Mouse (Mus musculus): ENCODE measurements around the gene Sfi1. TPM values are rescaled to one million over a fixed set of nuclear protein-coding genes. Genes with fewer than 3 reads are reported as not detected.
"Not testable (repeated sequence)": the region's sequence is repeated elsewhere in the genome, so short reads cannot be mapped to it uniquely, and the experiment has no call there.

Sfi1 gene
- polyA plus RNA-seq, 1 experiment from 2014 or later, result 12.8 TPM

DNA sequence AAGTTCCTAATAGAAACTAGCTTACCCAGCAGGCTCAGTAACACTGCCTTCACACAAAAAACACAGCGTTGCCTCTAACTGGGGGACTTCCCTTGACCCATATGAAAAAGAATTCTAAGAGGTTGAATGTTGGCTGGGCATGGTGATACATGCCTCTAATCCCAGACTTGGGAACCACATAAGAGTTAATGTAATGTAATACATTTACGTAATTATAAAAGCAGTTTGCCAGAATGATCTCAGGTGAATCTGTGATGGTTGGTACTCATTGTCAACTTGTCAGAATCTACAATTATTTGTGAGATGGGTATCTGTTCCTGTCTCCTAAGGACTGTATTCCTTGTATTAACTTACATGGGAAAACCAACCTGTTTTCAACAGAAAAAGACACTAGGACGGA lies 36.3 kb downstream of the Sfi1 start:
- not testable (repeated sequence) for ATAC-seq (ENCODE audit: borderline replicate concordance, extremely low read depth, low FRiP score, low TSS enrichment); H3K4me2 ChIP-seq; H3K36me3 ChIP-seq; H3K4me3 ChIP-seq; H3K9me3 ChIP-seq; H3K27me3 ChIP-seq; H3K9ac ChIP-seq; H3K27ac ChIP-seq; H3K4me1 ChIP-seq
- 84% methylated on average over 3 of the region's 3 CpGs for WGBS

DNA sequence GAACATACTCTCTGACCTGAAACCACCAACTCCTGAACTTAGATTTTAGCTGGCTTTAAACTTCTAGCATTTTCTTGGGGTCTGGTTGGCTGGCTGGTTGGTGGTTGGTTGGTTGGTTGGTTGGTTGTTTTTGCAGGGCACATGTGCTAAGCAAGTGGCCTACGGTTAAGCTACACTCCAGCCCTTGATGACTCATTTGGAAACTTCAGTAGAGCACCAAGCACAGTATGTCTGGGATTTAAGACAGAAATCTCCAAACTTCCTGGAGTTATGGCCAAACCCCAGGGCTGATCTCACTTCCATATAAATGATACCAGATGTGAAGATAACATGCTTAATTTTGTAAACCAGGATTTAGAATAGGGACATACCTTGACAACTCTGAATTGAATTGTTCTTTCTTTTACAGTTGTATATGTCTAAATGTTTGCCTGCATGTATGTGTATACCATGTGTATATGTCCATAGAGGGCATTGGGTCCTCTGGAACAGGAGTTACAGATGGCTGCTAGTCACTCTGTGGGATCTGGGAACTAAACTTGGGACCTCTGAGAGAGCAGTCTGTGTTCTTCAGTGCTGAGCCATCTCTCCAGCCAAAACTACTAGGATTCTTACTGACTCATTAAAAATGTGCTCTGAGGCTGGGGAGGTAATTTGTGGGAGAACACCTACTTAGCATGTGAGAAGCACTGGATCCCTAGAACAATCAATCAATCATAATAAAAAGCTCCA lies 39.4 kb downstream of the Sfi1 start:
- not testable (repeated sequence) for H3K27me3 ChIP-seq, H3K27ac ChIP-seq, H3K36me3 ChIP-seq, H3K9me3 ChIP-seq, H3K4me1 ChIP-seq, H3K4me3 ChIP-seq, H3K9ac ChIP-seq, H3K4me2 ChIP-seq
- WGBS, result 75% methylated on average over 1 of the region's 1 CpGs
- ATAC-seq (ENCODE audit: borderline replicate concordance, extremely low read depth, low FRiP score, low TSS enrichment), result peak; percentile 19; the same call in 1 of the 2 replicates

- H3K27me3 ChIP-seq, H3K27ac ChIP-seq, H3K36me3 ChIP-seq, H3K4me2 ChIP-seq, H3K9ac ChIP-seq, H3K4me1 ChIP-seq, H3K4me3 ChIP-seq, H3K9me3 ChIP-seq: not testable (repeated sequence)
- 0 out of 2 replicates have a peak, but pooled peaks have one; percentile 23 for ATAC-seq (ENCODE audit: borderline replicate concordance, extremely low read depth, low FRiP score, low TSS enrichment)
- WGBS, result 94% methylated on average over 4 of the region's 4 CpGs
Measured at GRCm38 (mm10) chr11:3151358-3151757, 41.9 kb downstream of the Sfi1 start.

GRCm38 (mm10) chr11:3150677-3151003 lies 42.6 kb downstream of the Sfi1 start:
- not testable (repeated sequence) for H3K4me1 ChIP-seq; H3K4me2 ChIP-seq; H3K9ac ChIP-seq; ATAC-seq (ENCODE audit: borderline replicate concordance, extremely low read depth, low FRiP score, low TSS enrichment); H3K36me3 ChIP-seq; H3K27me3 ChIP-seq; H3K4me3 ChIP-seq; H3K9me3 ChIP-seq; H3K27ac ChIP-seq
- WGBS, result 94% methylated on average over 12 of the region's 12 CpGs

GRCm38 (mm10) chr11:3150003-3150676 lies 43.1 kb downstream of the Sfi1 start:
- not testable (repeated sequence) for H3K27me3 ChIP-seq; H3K9me3 ChIP-seq; H3K4me1 ChIP-seq; H3K36me3 ChIP-seq; H3K9ac ChIP-seq; H3K4me2 ChIP-seq; H3K27ac ChIP-seq; H3K4me3 ChIP-seq; ATAC-seq (ENCODE audit: borderline replicate concordance, extremely low read depth, low FRiP score, low TSS enrichment)
- WGBS, result 97% methylated on average over 24 of the region's 24 CpGs

GRCm38 (mm10) chr11:3149471-3149870 lies 43.8 kb downstream of the Sfi1 start:
- WGBS, result 70% methylated on average over 4 of the region's 4 CpGs
- not testable (repeated sequence) for H3K36me3 ChIP-seq; H3K27me3 ChIP-seq; H3K4me2 ChIP-seq; ATAC-seq (ENCODE audit: borderline replicate concordance, extremely low read depth, low FRiP score, low TSS enrichment); H3K4me3 ChIP-seq; H3K4me1 ChIP-seq; H3K27ac ChIP-seq; H3K9me3 ChIP-seq; H3K9ac ChIP-seq

DNA sequence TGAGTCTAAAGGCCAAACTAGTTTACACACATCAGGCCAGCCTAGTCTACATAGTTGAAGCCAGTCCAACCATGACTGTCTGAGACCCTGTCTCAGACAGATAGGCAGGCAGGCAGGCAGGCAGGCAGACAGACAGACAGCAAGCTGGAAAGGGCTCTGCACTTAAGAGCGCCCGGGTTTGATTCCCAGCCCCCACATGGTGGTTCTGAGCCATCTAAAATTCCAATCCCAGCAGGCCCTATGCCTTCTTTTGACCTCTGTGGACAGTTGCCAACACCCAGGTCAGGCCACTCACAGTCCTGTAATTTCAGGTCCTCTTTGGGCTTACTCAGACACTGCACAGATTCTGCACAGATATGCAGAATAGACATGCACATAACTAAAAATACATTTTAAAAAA lies 46.5 kb downstream of the Sfi1 start:
- H3K27me3 ChIP-seq; H3K9ac ChIP-seq; H3K4me3 ChIP-seq; H3K27ac ChIP-seq; H3K9me3 ChIP-seq; H3K4me2 ChIP-seq; ATAC-seq (ENCODE audit: borderline replicate concordance, extremely low read depth, low FRiP score, low TSS enrichment); H3K36me3 ChIP-seq; H3K4me1 ChIP-seq: not testable (repeated sequence)
- WGBS, result 91% methylated on average over 2 of the region's 2 CpGs

DNA sequence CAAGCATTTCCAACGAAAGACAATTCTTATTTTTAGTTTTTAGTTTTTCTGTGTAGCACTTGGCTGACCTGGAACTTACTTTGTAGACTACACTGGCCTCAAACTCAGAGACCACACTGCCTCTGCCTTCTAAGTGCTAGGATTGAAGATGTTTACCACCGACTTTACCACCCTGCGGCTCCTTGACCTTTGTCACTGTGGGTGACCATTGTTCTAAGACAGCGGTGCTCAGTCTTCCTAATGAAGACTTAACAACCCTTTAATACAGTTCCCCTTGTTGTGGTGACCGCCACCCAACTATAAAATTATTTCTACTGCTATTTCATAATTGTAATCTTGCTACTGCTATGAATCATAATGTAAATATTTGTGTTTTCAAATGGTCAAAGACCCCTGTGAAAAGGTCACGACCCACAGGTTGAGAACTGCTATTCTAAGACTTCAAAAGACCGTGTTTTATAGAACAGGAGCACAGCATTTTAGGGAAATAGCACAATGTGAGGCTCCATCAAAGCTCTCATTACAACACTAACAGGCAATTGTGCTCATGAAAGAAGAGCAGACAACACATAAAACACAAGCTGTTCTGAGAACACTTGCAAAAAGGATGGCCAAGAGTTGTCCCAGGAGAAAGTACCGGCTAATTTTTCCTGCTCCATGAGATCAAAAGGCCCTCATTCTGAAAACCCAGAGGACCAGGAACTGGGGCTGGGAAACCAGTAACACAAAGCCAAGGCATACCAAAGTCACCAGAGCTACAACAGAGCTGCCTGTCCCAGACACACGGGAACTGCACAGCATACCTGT lies 47.7 kb downstream of the Sfi1 start:
- 75% methylated on average over 9 of the region's 9 CpGs for WGBS
- not testable (repeated sequence) for H3K4me2 ChIP-seq; H3K27ac ChIP-seq; H3K9ac ChIP-seq; H3K4me3 ChIP-seq; H3K4me1 ChIP-seq; H3K36me3 ChIP-seq; H3K27me3 ChIP-seq; ATAC-seq (ENCODE audit: borderline replicate concordance, extremely low read depth, low FRiP score, low TSS enrichment); H3K9me3 ChIP-seq

- not testable (repeated sequence) for H3K4me1 ChIP-seq; H3K9ac ChIP-seq; H3K36me3 ChIP-seq; H3K27ac ChIP-seq; H3K9me3 ChIP-seq; H3K4me3 ChIP-seq; ATAC-seq (ENCODE audit: borderline replicate concordance, extremely low read depth, low FRiP score, low TSS enrichment); H3K4me2 ChIP-seq; H3K27me3 ChIP-seq
- 57% methylated on average over 3 of the region's 3 CpGs for WGBS
Measured at GRCm38 (mm10) chr11:3143984-3144383, 49.3 kb downstream of the Sfi1 start.

DNA sequence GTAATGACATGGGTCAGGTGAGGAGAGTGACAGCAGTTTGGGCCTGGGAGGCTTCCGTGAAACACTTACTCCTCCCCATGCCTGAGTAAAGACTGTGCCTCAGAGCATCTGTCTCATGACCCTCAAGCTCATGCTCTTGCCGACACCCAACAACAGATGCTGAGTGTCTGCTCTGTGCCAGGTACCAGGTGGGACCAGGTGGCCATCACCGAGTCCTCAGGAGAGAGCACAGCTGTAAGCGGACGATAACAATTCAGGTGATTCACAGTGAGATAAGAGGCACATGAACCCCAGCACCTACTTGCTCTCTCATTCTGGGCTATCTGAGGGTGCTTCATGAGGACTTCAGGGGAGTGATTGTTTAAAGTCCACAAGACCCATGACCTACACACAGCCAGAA lies 50.9 kb downstream of the Sfi1 start:
- not testable (repeated sequence) for H3K27ac ChIP-seq, H3K4me1 ChIP-seq, H3K27me3 ChIP-seq, H3K36me3 ChIP-seq, H3K9me3 ChIP-seq, H3K4me3 ChIP-seq, H3K4me2 ChIP-seq, H3K9ac ChIP-seq
- peak; percentile 70 for ATAC-seq (ENCODE audit: borderline replicate concordance, extremely low read depth, low FRiP score, low TSS enrichment)
- WGBS, result 83% methylated on average over 4 of the region's 5 CpGs

DNA sequence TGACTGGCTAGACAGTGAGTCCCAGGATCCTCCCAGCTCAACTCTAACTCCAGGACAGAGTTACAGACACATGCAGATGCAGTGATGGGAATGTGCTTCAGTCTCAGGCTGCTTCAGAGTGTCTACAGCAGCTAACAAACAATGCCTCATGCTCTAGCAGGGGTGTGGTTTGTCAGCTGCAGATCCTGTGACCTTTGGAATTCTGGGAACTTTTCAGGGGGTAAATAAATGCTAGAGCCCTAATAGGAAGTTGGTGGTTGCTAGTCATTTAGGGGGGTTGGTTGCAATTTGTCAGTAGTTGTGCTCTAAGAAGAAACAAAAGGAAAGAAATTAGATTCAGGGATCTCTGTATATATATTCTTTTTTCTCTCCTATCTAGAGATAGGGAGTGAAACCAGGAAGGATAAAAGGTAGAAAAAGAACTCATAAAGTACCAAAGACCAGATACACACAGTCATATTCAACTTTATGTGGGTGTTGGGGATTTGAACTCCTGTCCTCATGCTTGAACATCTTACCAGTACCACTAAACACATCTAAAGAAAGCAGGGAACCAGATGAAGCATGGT lies 52.2 kb downstream of the Sfi1 start:
- not testable (repeated sequence) for H3K36me3 ChIP-seq; ATAC-seq (ENCODE audit: borderline replicate concordance, extremely low read depth, low FRiP score, low TSS enrichment); H3K27me3 ChIP-seq; H3K4me3 ChIP-seq; H3K27ac ChIP-seq; H3K4me2 ChIP-seq; H3K4me1 ChIP-seq; H3K9ac ChIP-seq
- H3K9me3 ChIP-seq, result peaks cover 10% of the 10 kb centered on the region; the same call in 1 of the 2 replicates

DNA sequence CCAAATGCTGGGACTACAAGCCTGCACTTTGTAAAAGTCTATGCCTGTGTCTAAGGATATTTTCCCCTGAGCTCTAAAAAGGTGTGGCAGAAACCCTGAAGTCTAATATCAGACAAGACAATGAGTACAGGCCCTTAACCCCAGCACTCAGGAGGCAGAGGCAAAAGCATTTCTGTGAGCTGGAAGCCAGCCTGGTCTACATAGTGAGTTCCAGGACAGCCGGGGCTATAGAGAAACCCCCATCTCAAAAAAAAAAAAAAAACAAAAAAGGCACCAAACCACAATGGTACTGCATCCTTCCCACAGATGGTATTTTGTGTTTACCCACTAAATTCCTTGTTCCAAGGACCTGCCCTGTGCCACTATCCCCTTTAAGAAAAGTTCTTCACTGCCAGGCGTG lies 54.9 kb downstream of the Sfi1 start:
- not testable (repeated sequence) for H3K4me2 ChIP-seq; H3K27me3 ChIP-seq; ATAC-seq (ENCODE audit: borderline replicate concordance, extremely low read depth, low FRiP score, low TSS enrichment); H3K4me3 ChIP-seq; H3K36me3 ChIP-seq; H3K9ac ChIP-seq; H3K27ac ChIP-seq; H3K4me1 ChIP-seq
- WGBS, result 80% methylated on average over 2 of the region's 2 CpGs
- H3K9me3 ChIP-seq, result peaks cover 10% of the 10 kb centered on the region; the same call in 1 of the 2 replicates

Data from lung, embryonic 15.5 days (tissue).